Mouse (Mus musculus) c-Kit-negative CD71-positive TER-119-positive erythroid progenitor cells, embryonic 14.5 days (primary cell): ENCODE measurements around the gene Arpp21.

ENCODE experiments used
- DNase-seq: peaks from one replicate; pipeline ENCODE4 v3.0.0-alpha.2; 2013; ENCODE audit warnings: low read depth, low spot score

Gene Arpp21

GRCm38 (mm10) chr9:112231383-112231782, 4.4 kb downstream of the Arpp21 start:
- DNase-seq = no peak

- DNase-seq = no peak
These were observed 4.9 kb downstream of the Arpp21 start for GRCm38 (mm10) chr9:112230716-112231361.

GRCm38 (mm10) chr9:112228470-112228869, 7.3 kb downstream of the Arpp21 start:
- DNase-seq = no peak

- no peak for DNase-seq
These were observed 8.6 kb downstream of the Arpp21 start for GRCm38 (mm10) chr9:112227174-112227573.

GRCm38 (mm10) chr9:112226511-112226910, 9.2 kb downstream of the Arpp21 start:
- no peak for DNase-seq

- no peak for DNase-seq
These were observed 10.7 kb downstream of the Arpp21 start for GRCm38 (mm10) chr9:112225046-112225445.

GRCm38 (mm10) chr9:112219372-112219771, 16.4 kb downstream of the Arpp21 start:
- DNase-seq = no peak

GRCm38 (mm10) chr9:112218237-112218636, 17.5 kb downstream of the Arpp21 start:
- DNase-seq = no peak

GRCm38 (mm10) chr9:112217161-112217560, 18.6 kb downstream of the Arpp21 start:
- no peak for DNase-seq

GRCm38 (mm10) chr9:112215030-112215806, 20.5 kb downstream of the Arpp21 start:
- DNase-seq = no peak

- no peak for DNase-seq
These were observed 22.1 kb downstream of the Arpp21 start for GRCm38 (mm10) chr9:112213411-112214255.

GRCm38 (mm10) chr9:112209803-112210202, 25.9 kb downstream of the Arpp21 start:
- no peak for DNase-seq

- DNase-seq = no peak
These were observed 28.0 kb downstream of the Arpp21 start for GRCm38 (mm10) chr9:112207767-112208166.

- no peak for DNase-seq
These were observed 37.4 kb downstream of the Arpp21 start for GRCm38 (mm10) chr9:112198296-112198695.

- DNase-seq = no peak
These were observed 41.7 kb downstream of the Arpp21 start for GRCm38 (mm10) chr9:112194049-112194448.

- DNase-seq = no peak
These were observed 46.3 kb downstream of the Arpp21 start for GRCm38 (mm10) chr9:112189394-112189793.

- no peak for DNase-seq
These were observed 47.3 kb downstream of the Arpp21 start for GRCm38 (mm10) chr9:112188358-112188893.

- DNase-seq = no peak
These were observed 48.1 kb downstream of the Arpp21 start for GRCm38 (mm10) chr9:112187667-112188066.

- no peak for DNase-seq
These were observed 49.1 kb downstream of the Arpp21 start for GRCm38 (mm10) chr9:112186336-112187305.

- DNase-seq = no peak
These were observed 50.0 kb downstream of the Arpp21 start for GRCm38 (mm10) chr9:112185746-112186145.

- DNase-seq = no peak
These were observed 53.0 kb downstream of the Arpp21 start for GRCm38 (mm10) chr9:112182738-112183137.
